Mouse (Mus musculus): Measurements from ENCODE around the gene Gucy1b2. TPM values are rescaled to one million over a fixed set of nuclear protein-coding genes. Genes with fewer than 3 reads are reported as not detected.

Gene Gucy1b2
- total and polyA plus RNA-seq, 3 experiments = not detected

DNA sequence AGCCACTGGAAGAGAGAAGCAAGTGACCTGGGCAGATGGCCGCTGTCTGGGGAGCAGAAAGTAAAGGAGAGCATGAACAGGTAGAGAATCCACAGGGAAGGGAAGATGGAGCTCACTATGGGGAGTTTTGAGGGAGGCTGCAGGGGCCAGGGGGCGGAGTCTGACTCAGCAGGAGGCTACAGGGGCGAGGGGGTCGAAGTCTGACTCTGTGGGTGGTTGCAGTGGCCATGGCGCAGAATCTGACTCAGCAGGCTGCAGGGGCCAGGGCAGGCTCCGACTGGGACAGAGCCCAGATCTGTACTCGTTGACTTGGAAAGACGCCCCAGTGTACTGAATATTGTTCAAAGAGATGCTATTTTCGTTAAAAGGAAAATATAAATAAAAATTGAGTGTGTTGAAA is 8.9 kb upstream of the Gucy1b2 start:
- no peaks in the 10 kb centered on the region for H3K4me1 ChIP-seq (ENCODE audit: insufficient read depth, low read depth, low read length)
- TF ChIP-seq CTCF (IDR thresholded peaks at IDR 0.05; ENCODE audit: low read depth, low read length) (no peak), GATA2 (IDR thresholded peaks at IDR 0.05; ENCODE audit: borderline replicate concordance, low read depth, low read length) (no peak), TAL1 (conservative IDR thresholded peaks at IDR 0.05; ENCODE audit: low read depth, low read length) (no peak), POLR2AphosphoS5 (IDR thresholded peaks at IDR 0.05; ENCODE audit: insufficient replicate concordance, low read depth, low read length) (no peak), GATA1 (IDR thresholded peaks at IDR 0.05; ENCODE audit: borderline replicate concordance, low read length) (no peak)
- no peaks in the 10 kb centered on the region for H3K36me3 ChIP-seq (replicated peaks)
- DNase-seq (ENCODE audit: low spot score) = no peak
- peaks cover 7% of the 10 kb centered on the region for H3K27me3 ChIP-seq (ENCODE audit: insufficient read depth, low read length)
- no peaks in the 10 kb centered on the region for H3K9me3 ChIP-seq (replicated peaks)
- no peak overlapping the region for H3K4me3 ChIP-seq (ENCODE audit: low read depth, low read length)
- no peak for ATAC-seq (ENCODE audit: extremely low read depth, insufficient number of reproducible peaks, low FRiP score, poor library complexity, severe bottlenecking)

DNA sequence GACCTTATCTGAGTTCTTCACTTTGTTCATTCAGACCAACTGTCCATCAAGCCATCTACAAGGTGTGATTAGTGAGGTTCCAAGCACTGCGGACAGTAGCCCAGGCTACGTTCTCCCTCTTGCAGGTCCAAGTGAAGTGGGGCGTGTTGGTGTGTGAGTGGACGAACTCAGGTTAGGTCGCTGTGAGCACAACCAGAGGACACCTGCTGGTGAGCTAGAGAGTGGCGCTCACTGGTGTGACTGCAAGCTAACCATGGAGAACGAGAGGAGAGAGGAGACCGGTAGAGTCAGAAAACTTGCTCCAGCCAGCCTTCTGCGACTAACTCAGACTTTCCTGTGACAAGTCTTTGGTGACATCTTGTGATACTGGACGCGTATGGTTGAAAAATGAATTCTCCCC is 3.5 kb upstream of the Gucy1b2 start:
- Histone ChIP-seq H3K27me3 (ENCODE audit: insufficient read depth, low read length) (peaks cover 2% of the 10 kb centered on the region; the same call in 1 of the 2 replicates), H3K4me3 (ENCODE audit: low read depth, low read length) (no peak overlapping the region), H3K4me1 (ENCODE audit: insufficient read depth, low read depth, low read length) (no peaks in the 10 kb centered on the region), H3K9me3 (replicated peaks) (no peaks in the 10 kb centered on the region), H3K36me3 (replicated peaks) (no peaks in the 10 kb centered on the region)
- DNase-seq (ENCODE audit: low spot score) (no peak), ATAC-seq (ENCODE audit: extremely low read depth, insufficient number of reproducible peaks, low FRiP score, poor library complexity, severe bottlenecking) (no peak)
- TF ChIP-seq POLR2AphosphoS5 (IDR thresholded peaks at IDR 0.05; ENCODE audit: insufficient replicate concordance, low read depth, low read length) (no peak), GATA2 (IDR thresholded peaks at IDR 0.05; ENCODE audit: borderline replicate concordance, low read depth, low read length) (no peak), CTCF (IDR thresholded peaks at IDR 0.05; ENCODE audit: low read depth, low read length) (no peak), TAL1 (conservative IDR thresholded peaks at IDR 0.05; ENCODE audit: low read depth, low read length) (no peak)

DNA sequence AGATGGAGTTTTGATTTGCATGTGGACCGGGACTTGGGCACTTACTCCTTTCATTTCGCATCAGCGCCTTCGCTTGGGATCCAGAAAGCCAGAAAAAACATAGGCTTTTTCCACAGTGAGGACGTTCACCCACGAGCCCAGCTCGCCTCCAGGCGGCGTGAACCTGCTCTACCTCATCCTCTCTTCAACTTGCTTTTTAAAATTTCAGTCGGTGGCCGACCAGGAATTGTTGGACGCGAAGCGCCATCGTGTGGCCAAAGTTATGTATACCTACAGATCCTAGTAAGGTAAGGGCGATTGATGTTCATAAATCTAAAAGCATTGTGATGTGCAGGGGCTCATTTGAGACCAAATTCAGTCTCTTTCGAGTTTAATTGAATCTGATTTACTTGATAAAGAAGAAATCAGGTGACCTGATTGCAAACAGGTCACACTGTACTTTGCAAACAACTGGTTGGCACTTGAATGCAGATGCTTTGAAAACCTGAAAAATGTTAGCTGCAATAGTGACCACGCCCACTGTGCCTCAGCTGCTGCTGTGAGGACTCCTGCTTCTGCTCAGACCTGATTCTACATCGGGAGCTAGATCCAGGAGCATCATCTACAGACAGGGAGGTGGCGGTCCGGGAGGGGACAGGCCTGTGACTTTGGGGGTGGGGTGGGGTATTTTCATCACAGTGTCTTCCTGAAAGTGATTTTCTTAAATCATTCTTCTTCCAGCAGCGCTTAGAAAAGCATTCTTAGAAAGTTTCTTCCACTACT is 1.5 kb upstream of the Gucy1b2 start:
- DNase-seq (ENCODE audit: low spot score) = peak; percentile 38
- no peak for ATAC-seq (ENCODE audit: extremely low read depth, insufficient number of reproducible peaks, low FRiP score, poor library complexity, severe bottlenecking)
- H3K27me3 ChIP-seq (ENCODE audit: insufficient read depth, low read length) = peaks cover 2% of the 10 kb centered on the region; the same call in 1 of the 2 replicates
- no peaks in the 10 kb centered on the region for H3K9me3 ChIP-seq (replicated peaks)
- H3K4me3 ChIP-seq (ENCODE audit: low read depth, low read length) = no peak overlapping the region
- H3K4me1 ChIP-seq (ENCODE audit: insufficient read depth, low read depth, low read length) = no peaks in the 10 kb centered on the region
- no peaks in the 10 kb centered on the region for H3K36me3 ChIP-seq (replicated peaks)
- TF ChIP-seq POLR2AphosphoS5 (IDR thresholded peaks at IDR 0.05; ENCODE audit: insufficient replicate concordance, low read depth, low read length) (no peak), GATA2 (IDR thresholded peaks at IDR 0.05; ENCODE audit: borderline replicate concordance, low read depth, low read length) (no peak), TAL1 (conservative IDR thresholded peaks at IDR 0.05; ENCODE audit: low read depth, low read length) (no peak), CTCF (IDR thresholded peaks at IDR 0.05; ENCODE audit: low read depth, low read length) (peak; percentile 40; the same call in 1 of the 2 replicates)

DNA sequence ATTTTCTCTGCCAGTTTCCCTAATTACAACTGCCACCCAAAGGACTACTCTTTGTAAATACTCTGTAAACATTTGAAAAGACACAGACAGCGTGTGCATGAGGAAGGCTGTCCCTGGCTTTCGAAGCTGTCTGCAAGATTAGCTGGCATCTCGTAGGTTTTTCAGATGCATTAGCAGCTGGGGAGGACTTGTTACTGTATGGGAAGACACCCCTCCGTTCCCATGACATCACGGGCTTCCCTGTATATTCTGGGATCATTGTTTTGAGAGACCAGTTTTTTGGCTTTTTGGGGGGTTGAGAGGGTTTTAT is 564 bp downstream of the Gucy1b2 start:
- H3K4me1 ChIP-seq (ENCODE audit: insufficient read depth, low read depth, low read length) = no peaks in the 10 kb centered on the region
- peaks cover 2% of the 10 kb centered on the region; the same call in 1 of the 2 replicates for H3K27me3 ChIP-seq (ENCODE audit: insufficient read depth, low read length)
- DNase-seq (ENCODE audit: low spot score) = no peak
- H3K36me3 ChIP-seq (replicated peaks) = no peaks in the 10 kb centered on the region
- TF ChIP-seq POLR2AphosphoS5 (IDR thresholded peaks at IDR 0.05; ENCODE audit: insufficient replicate concordance, low read depth, low read length) = no peak
- TF ChIP-seq GATA1 (IDR thresholded peaks at IDR 0.05; ENCODE audit: borderline replicate concordance, low read length) = no peak
- TF ChIP-seq CTCF (IDR thresholded peaks at IDR 0.05; ENCODE audit: low read depth, low read length) = no peak
- no peak for TF ChIP-seq TAL1 (conservative IDR thresholded peaks at IDR 0.05; ENCODE audit: low read depth, low read length)
- no peaks in the 10 kb centered on the region for H3K9me3 ChIP-seq (replicated peaks)
- no peak for ATAC-seq (ENCODE audit: extremely low read depth, insufficient number of reproducible peaks, low FRiP score, poor library complexity, severe bottlenecking)
- no peak overlapping the region for H3K4me3 ChIP-seq (ENCODE audit: low read depth, low read length)

DNA sequence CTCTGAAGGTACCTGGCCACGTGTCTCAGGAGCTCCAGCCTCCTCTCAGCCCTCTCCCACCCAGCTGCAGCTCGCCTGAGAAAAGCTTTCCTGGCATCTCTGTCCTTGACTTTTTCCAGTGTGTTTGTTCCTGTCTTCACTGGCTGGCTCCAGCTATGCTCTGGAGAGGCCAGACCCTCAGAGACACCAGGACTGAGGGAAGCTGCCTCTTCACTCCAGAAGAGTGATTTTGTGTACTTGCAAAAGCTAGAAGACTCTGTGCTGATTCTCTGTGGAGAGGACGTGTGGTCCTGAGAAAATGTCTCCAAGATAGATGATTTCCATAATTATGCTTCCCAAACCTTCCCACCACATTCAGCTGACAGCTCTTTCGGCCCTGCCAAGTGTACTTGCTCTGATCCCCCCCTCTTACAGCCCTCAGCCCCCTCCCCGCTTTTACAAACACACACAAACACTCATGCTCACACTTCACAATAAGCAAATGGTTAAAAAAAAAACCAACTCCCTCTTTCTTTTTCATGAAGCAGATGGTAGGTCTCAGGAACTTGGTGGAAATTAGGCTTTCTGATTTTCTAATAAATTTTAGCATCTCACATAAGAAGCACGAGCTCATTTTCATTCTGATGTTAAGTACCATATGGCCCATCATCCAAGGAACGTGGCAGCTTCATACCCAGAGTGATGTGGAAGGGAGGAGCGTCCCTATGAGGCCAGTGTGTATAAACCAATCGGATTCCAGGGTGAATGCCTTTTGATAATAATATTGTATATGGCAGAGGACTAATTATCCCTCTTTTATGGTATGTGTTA is 1.1 kb downstream of the Gucy1b2 start:
- peaks cover 3% of the 10 kb centered on the region; the same call in 1 of the 2 replicates for H3K27me3 ChIP-seq (ENCODE audit: insufficient read depth, low read length)
- H3K4me3 ChIP-seq (ENCODE audit: low read depth, low read length) = no peak overlapping the region
- DNase-seq (ENCODE audit: low spot score) (no peak), ATAC-seq (ENCODE audit: extremely low read depth, insufficient number of reproducible peaks, low FRiP score, poor library complexity, severe bottlenecking) (no peak)
- no peaks in the 10 kb centered on the region for H3K9me3 ChIP-seq (replicated peaks)
- TF ChIP-seq TAL1 (conservative IDR thresholded peaks at IDR 0.05; ENCODE audit: low read depth, low read length) (no peak), GATA2 (IDR thresholded peaks at IDR 0.05; ENCODE audit: borderline replicate concordance, low read depth, low read length) (no peak), POLR2AphosphoS5 (IDR thresholded peaks at IDR 0.05; ENCODE audit: insufficient replicate concordance, low read depth, low read length) (no peak), CTCF (IDR thresholded peaks at IDR 0.05; ENCODE audit: low read depth, low read length) (no peak), GATA1 (IDR thresholded peaks at IDR 0.05; ENCODE audit: borderline replicate concordance, low read length) (no peak)
- no peaks in the 10 kb centered on the region for H3K36me3 ChIP-seq (replicated peaks)
- H3K4me1 ChIP-seq (ENCODE audit: insufficient read depth, low read depth, low read length) = no peaks in the 10 kb centered on the region

DNA sequence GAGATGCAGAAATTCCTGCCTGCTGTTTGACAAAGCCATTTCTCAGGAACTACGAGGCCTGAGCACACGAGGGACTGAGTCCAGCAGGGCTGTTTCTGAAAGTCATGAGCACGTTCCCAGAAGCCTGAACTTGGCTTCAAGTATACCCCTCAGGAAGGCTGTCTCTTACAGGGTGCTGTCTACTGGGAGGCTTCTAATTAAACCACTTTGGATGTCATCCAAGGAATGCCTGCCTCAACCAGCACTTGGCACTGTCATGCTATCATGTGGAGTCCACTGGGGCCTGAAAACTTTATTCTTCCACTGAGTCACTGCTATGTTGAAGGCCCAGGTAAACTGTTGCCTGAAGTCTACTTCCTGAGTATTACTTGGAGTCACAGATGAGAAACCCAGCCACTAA is 2.0 kb downstream of the Gucy1b2 start:
- TF ChIP-seq GATA1 (IDR thresholded peaks at IDR 0.05; ENCODE audit: borderline replicate concordance, low read length) = no peak
- no peak for TF ChIP-seq GATA2 (IDR thresholded peaks at IDR 0.05; ENCODE audit: borderline replicate concordance, low read depth, low read length)
- no peak for TF ChIP-seq POLR2AphosphoS5 (IDR thresholded peaks at IDR 0.05; ENCODE audit: insufficient replicate concordance, low read depth, low read length)
- no peak for TF ChIP-seq CTCF (IDR thresholded peaks at IDR 0.05; ENCODE audit: low read depth, low read length)
- no peak for TF ChIP-seq TAL1 (conservative IDR thresholded peaks at IDR 0.05; ENCODE audit: low read depth, low read length)
- Histone ChIP-seq H3K27me3 (ENCODE audit: insufficient read depth, low read length) (peaks cover 5% of the 10 kb centered on the region), H3K4me1 (ENCODE audit: insufficient read depth, low read depth, low read length) (no peaks in the 10 kb centered on the region), H3K36me3 (replicated peaks) (no peaks in the 10 kb centered on the region), H3K4me3 (ENCODE audit: low read depth, low read length) (no peak overlapping the region), H3K9me3 (replicated peaks) (no peaks in the 10 kb centered on the region)
- DNase-seq (ENCODE audit: low spot score) = no peak
- no peak for ATAC-seq (ENCODE audit: extremely low read depth, insufficient number of reproducible peaks, low FRiP score, poor library complexity, severe bottlenecking)
